In the genomic region with DNA sequence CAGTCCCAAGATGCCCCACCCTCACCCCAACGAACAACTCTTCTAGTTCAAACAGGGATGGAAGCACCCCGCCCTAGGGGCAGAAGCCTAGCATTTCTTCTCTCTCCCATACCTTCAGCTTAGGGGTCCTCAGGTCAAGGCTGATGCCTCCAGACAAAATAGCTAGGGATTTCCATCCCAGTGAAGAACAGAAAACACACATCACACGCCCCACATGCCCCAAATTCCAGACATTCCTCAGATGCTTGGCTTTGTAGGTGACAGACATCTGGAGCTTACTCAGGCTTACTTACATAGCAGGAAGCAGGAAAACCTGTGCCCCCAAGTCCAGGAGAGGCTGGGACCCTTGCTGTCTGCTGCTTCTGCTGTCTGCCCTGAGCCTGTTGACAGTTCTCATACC, we compare ENCODE assay signal across 13 mouse cellular contexts.
A peak's percentile ranks its signal among the peaks of the same experiment; 100 is the strongest.
DNase-seq lines count a peak whose midpoint lies in the region; ATAC-seq and TF ChIP-seq lines count a peak whose summit lies in the region.
"Had no signal": no experiment of that assay in that cellular context is flagged by ENCODE, and none has a peak within 500 bp of the region (broad histone marks: within the 10 kb centered on the region; RNA-seq: fewer than 3 reads in every experiment).

No protein-coding gene starts in this region.

- 16% methylated on average over 3 of the region's 3 CpGs for WGBS in heart, embryonic 13.5 days
- WGBS in heart, adult 2 months = 28% methylated on average over 3 of the region's 3 CpGs
- WGBS in hindbrain, embryonic 12.5 days = 18% methylated on average over 3 of the region's 3 CpGs

- intact Hi-C loops in heart, adult 2 months (cut with DNase I) = no loop called here

- TF ChIP-seq CTCF in heart, adult 2 months (IDR thresholded peaks at IDR 0.05) = no peak
- TF ChIP-seq CTCF in E14TG2a.4 (conservative IDR thresholded peaks at IDR 0.05; ENCODE audit: low read length) = no peak

- 0 out of 2 replicates have a peak overlapping the region, but pooled peaks have one; percentile 10 for H3K4me2 ChIP-seq in heart, embryonic 13.5 days
- no peak overlapping the region for H3K4me2 ChIP-seq in hindbrain, embryonic 12.5 days (replicated peaks)
- H3K4me2 ChIP-seq: neural tube, embryonic 12.5 days had no signal

- no peaks in the 10 kb centered on the region for H3K9me3 ChIP-seq in heart, embryonic 13.5 days
- no peaks in the 10 kb centered on the region for H3K9me3 ChIP-seq in E14TG2a.4 (ENCODE audit: low read length)
- H3K9me3 ChIP-seq in hindbrain, embryonic 12.5 days (replicated peaks) = no peaks in the 10 kb centered on the region
- H3K9me3 ChIP-seq: neural tube, embryonic 12.5 days had no signal

- H3K4me1 ChIP-seq in heart, embryonic 13.5 days = peaks cover 33% of the 10 kb centered on the region
- H3K4me1 ChIP-seq in heart, adult 2 months (ENCODE audit: control insufficient read depth, insufficient read depth, low read length) = no peaks in the 10 kb centered on the region
- peaks cover 86% of the 10 kb centered on the region for H3K4me1 ChIP-seq in E14TG2a.4 (replicated peaks; ENCODE audit: low read depth, low read length)
- no peaks in the 10 kb centered on the region for H3K4me1 ChIP-seq in hindbrain, embryonic 12.5 days

- no peak for ATAC-seq in heart, embryonic 13.5 days (ENCODE audit: extremely low read depth, insufficient number of reproducible peaks, low FRiP score, low TSS enrichment)
- ATAC-seq in hindbrain, embryonic 12.5 days (ENCODE audit: low FRiP score) = no peak
- ATAC-seq: inflammation-experienced regulatory T-cells, adult 6 months had no signal

- H3K27ac ChIP-seq in heart, embryonic 13.5 days (replicated peaks) = 0 out of 2 replicates have a peak overlapping the region, but pooled peaks have one; percentile 17
- H3K27ac ChIP-seq in heart, adult 2 months = no peak overlapping the region
- no peak overlapping the region for H3K27ac ChIP-seq in hindbrain, embryonic 12.5 days
- H3K27ac ChIP-seq: neural tube, embryonic 12.5 days had no signal

- H3K4me3 ChIP-seq in heart, embryonic 13.5 days = no peak overlapping the region
- no peak overlapping the region for H3K4me3 ChIP-seq in heart, adult 2 months
- peak overlapping the region; percentile 32; the same call in 1 of the 2 replicates for H3K4me3 ChIP-seq in E14TG2a.4 (replicated peaks; ENCODE audit: low read length)
- no peak overlapping the region for H3K4me3 ChIP-seq in hindbrain, embryonic 12.5 days
- H3K4me3 ChIP-seq: neural tube, embryonic 12.5 days had no signal

- no peaks in the 10 kb centered on the region for H3K27me3 ChIP-seq in heart, embryonic 13.5 days (replicated peaks)
- no peaks in the 10 kb centered on the region for H3K27me3 ChIP-seq in heart, adult 2 months (ENCODE audit: control insufficient read depth, insufficient read depth, low read length)
- H3K27me3 ChIP-seq in E14TG2a.4 (ENCODE audit: insufficient read depth, low read length) = no peaks in the 10 kb centered on the region
- no peaks in the 10 kb centered on the region for H3K27me3 ChIP-seq in hindbrain, embryonic 12.5 days
- H3K27me3 ChIP-seq: neural tube, embryonic 12.5 days had no signal

- TF ChIP-seq POLR2A in heart, adult 2 months (IDR thresholded peaks at IDR 0.05; ENCODE audit: insufficient read depth, low read depth, low read length) = no peak

- H3K36me3 ChIP-seq in heart, embryonic 13.5 days = no peaks in the 10 kb centered on the region
- no peaks in the 10 kb centered on the region for H3K36me3 ChIP-seq in heart, adult 2 months (ENCODE audit: control insufficient read depth, insufficient read depth, low read length)
- H3K36me3 ChIP-seq in E14TG2a.4 (ENCODE audit: insufficient read depth, low read length) = no peaks in the 10 kb centered on the region
- no peaks in the 10 kb centered on the region for H3K36me3 ChIP-seq in hindbrain, embryonic 12.5 days
- H3K36me3 ChIP-seq: neural tube, embryonic 12.5 days had no signal

- peak overlapping the region; percentile 42 for H3K9ac ChIP-seq in heart, embryonic 13.5 days
- H3K9ac ChIP-seq in heart, adult 2 months (ENCODE audit: low read depth, low read length) = no peak overlapping the region
- no peak overlapping the region for H3K9ac ChIP-seq in hindbrain, embryonic 12.5 days
- H3K9ac ChIP-seq: neural tube, embryonic 12.5 days had no signal

- no peaks in the 10 kb centered on the region for H3K79me2 ChIP-seq in heart, adult 2 months (replicated peaks; ENCODE audit: control insufficient read depth, insufficient read depth, low read length)

- DNase-seq in heart, adult 2 months = no peak
- DNase-seq in embryo, embryonic 11 days = peak; percentile 50
- peak; percentile 33 for DNase-seq in kidney, postnatal 10 days
- no peak for DNase-seq in urinary bladder, postnatal 10 days (ENCODE audit: low spot score)
- DNase-seq in spleen, postnatal 14 days (ENCODE audit: low spot score in 2 of 2) = no peak
- DNase-seq: adrenal gland, adult 8-10 months; cerebellum, adult 11-12 months; right cerebral cortex, postnatal 25 days had no signal

- TF ChIP-seq EP300 in heart, adult 2 months (IDR thresholded peaks at IDR 0.05; ENCODE audit: insufficient read depth, low read depth, low read length) = no peak

Comparison
In these comparisons a context has a peak if more than half of its experiments do, and no peak if none do; other contexts are left out.
1. DNase-seq: peak in embryo, embryonic 11 days (single experiment) and kidney, postnatal 10 days (single experiment); none in heart, adult 2 months (0 of 2), urinary bladder, postnatal 10 days (single experiment) and spleen, postnatal 14 days (0 of 2).